Mouse (Mus musculus): ENCODE results near the gene Tbc1d9b. TPM values are rescaled to one million over a fixed set of nuclear protein-coding genes. Genes with fewer than 3 reads are reported as not detected.

The Tbc1d9b gene
- total and polyA plus RNA-seq, 2 experiments from 2014 or later, result 31.3 to 68.8 TPM

GRCm38 (mm10) chr11:50182702-50183101, 51.5 kb downstream of the Tbc1d9b start:
- WGBS, result 88% methylated on average over 4 of the region's 4 CpGs
- Histone ChIP-seq H3K9ac (replicated peaks; ENCODE audit: low read length, poor library complexity, severe bottlenecking) (no peak overlapping the region), H3K9me3 (ENCODE audit: low read length) (no peaks in the 10 kb centered on the region), H3K4me2 (ENCODE audit: low read depth, low read length, poor library complexity, severe bottlenecking) (no peak overlapping the region), H3K4me1 (ENCODE audit: insufficient read depth, low read length) (no peaks in the 10 kb centered on the region), H3K4me3 (ENCODE audit: low read depth, low read length) (no peak overlapping the region), H3K27me3 (ENCODE audit: insufficient read depth, low read length) (no peaks in the 10 kb centered on the region), H3K27ac (ENCODE audit: low read depth, low read length) (no peak overlapping the region), H3K36me3 (ENCODE audit: insufficient read depth, low read length) (peaks cover 33% of the 10 kb centered on the region)
- ATAC-seq (ENCODE audit: low FRiP score), result no peak
- TF ChIP-seq CTCF (IDR thresholded peaks at IDR 0.05), result no peak
- no peak for DNase-seq (ENCODE audit: low spot score)

DNA sequence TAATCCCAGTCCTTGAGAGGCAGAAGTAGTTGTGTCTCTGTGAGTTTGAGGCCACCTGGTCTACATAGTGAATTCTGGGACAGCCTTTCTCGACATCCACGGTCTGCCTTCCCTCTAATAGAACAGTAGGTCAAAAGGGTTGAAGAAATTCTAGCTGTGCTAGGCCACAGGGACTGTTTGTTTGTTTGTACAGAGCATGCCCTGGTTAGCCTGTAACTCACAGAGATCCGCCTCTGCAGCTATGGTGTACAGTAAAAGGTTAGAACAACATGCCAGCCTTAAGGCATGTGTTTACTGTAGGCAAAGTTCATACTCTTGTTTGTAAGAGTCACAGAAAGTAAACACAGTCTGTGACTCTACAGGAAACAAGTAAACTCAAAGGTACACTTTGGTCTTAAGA, 53.6 kb downstream of the Tbc1d9b start:
- Histone ChIP-seq H3K9me3 (ENCODE audit: low read length) (no peaks in the 10 kb centered on the region), H3K4me2 (ENCODE audit: low read depth, low read length, poor library complexity, severe bottlenecking) (no peak overlapping the region), H3K27me3 (ENCODE audit: insufficient read depth, low read length) (no peaks in the 10 kb centered on the region), H3K9ac (replicated peaks; ENCODE audit: low read length, poor library complexity, severe bottlenecking) (no peak overlapping the region), H3K36me3 (ENCODE audit: insufficient read depth, low read length) (peaks cover 25% of the 10 kb centered on the region; the same call in 1 of the 2 replicates), H3K4me1 (ENCODE audit: insufficient read depth, low read length) (no peaks in the 10 kb centered on the region), H3K4me3 (ENCODE audit: low read depth, low read length) (no peak overlapping the region), H3K27ac (ENCODE audit: low read depth, low read length) (no peak overlapping the region)
- DNase-seq (ENCODE audit: low spot score), result no peak
- WGBS, result 86% methylated on average over 3 of the region's 3 CpGs
- no peak for ATAC-seq (ENCODE audit: low FRiP score)
- no peak for TF ChIP-seq CTCF (IDR thresholded peaks at IDR 0.05)

DNA sequence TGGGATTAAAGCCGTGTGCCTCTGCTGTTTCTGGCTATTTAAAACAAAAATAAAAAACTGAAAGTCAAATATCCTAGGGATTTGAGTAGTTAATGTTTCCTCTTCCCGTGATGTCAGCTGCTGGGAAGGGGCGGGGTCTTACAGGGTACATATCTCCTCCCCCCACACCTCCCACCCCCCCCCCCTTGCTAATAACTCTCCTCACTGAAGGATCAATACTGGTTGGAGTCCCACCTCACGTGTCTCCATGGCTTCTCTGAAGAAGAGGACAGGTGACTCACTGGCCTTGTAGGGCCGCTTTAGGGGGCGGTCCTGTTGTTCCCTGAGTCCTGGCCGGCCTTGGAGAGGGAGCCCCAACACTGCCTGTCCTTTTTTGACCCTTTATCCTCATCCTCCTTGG, 57.5 kb downstream of the Tbc1d9b start:
- DNase-seq (ENCODE audit: low spot score) (no peak), ATAC-seq (ENCODE audit: low FRiP score) (no peak)
- WGBS, result 79% methylated on average over 7 of the region's 7 CpGs
- H3K27me3 ChIP-seq (ENCODE audit: insufficient read depth, low read length), result no peaks in the 10 kb centered on the region
- H3K4me1 ChIP-seq (ENCODE audit: insufficient read depth, low read length), result no peaks in the 10 kb centered on the region
- H3K4me3 ChIP-seq (ENCODE audit: low read depth, low read length), result no peak overlapping the region
- no peaks in the 10 kb centered on the region for H3K9me3 ChIP-seq (ENCODE audit: low read length)
- H3K9ac ChIP-seq (replicated peaks; ENCODE audit: low read length, poor library complexity, severe bottlenecking), result no peak overlapping the region
- H3K27ac ChIP-seq (ENCODE audit: low read depth, low read length), result no peak overlapping the region
- TF ChIP-seq CTCF (IDR thresholded peaks at IDR 0.05), result no peak
- no peak overlapping the region for H3K4me2 ChIP-seq (ENCODE audit: low read depth, low read length, poor library complexity, severe bottlenecking)
- H3K36me3 ChIP-seq (ENCODE audit: insufficient read depth, low read length), result peaks cover 14% of the 10 kb centered on the region; the same call in 1 of the 2 replicates

GRCm38 (mm10) chr11:50190362-50190761, 59.2 kb downstream of the Tbc1d9b start:
- Histone ChIP-seq H3K4me3 (ENCODE audit: low read depth, low read length) (no peak overlapping the region), H3K4me2 (ENCODE audit: low read depth, low read length, poor library complexity, severe bottlenecking) (no peak overlapping the region), H3K9ac (replicated peaks; ENCODE audit: low read length, poor library complexity, severe bottlenecking) (no peak overlapping the region), H3K36me3 (ENCODE audit: insufficient read depth, low read length) (peaks cover 15% of the 10 kb centered on the region; the same call in 1 of the 2 replicates), H3K27me3 (ENCODE audit: insufficient read depth, low read length) (no peaks in the 10 kb centered on the region), H3K4me1 (ENCODE audit: insufficient read depth, low read length) (no peaks in the 10 kb centered on the region), H3K9me3 (ENCODE audit: low read length) (no peaks in the 10 kb centered on the region), H3K27ac (ENCODE audit: low read depth, low read length) (no peak overlapping the region)
- no peak for ATAC-seq (ENCODE audit: low FRiP score)
- 86% methylated on average over 4 of the region's 4 CpGs for WGBS
- DNase-seq (ENCODE audit: low spot score), result no peak
- no peak for TF ChIP-seq CTCF (IDR thresholded peaks at IDR 0.05)

DNA sequence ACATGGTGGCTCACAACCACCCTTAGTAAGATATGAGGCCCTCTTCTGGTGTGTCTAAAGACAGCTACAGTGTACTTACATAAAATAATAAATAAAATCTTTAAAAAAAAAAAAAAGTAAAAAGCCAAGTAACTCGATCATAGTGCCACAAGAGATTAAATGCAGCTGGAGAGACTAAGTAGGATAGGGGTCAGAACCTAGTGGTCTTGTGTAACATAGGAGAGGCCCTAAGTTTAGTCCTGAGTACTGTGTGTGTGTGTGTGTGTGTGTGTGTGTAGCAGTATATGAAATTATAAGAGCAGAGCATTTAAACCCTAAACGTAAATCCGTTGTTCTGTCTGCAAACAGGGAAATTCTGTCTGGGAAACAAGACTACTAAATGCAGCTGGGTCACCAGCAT, 61.1 kb downstream of the Tbc1d9b start:
- no peak for DNase-seq (ENCODE audit: low spot score)
- Histone ChIP-seq H3K9me3 (ENCODE audit: low read length) (no peaks in the 10 kb centered on the region), H3K4me1 (ENCODE audit: insufficient read depth, low read length) (no peaks in the 10 kb centered on the region), H3K4me2 (ENCODE audit: low read depth, low read length, poor library complexity, severe bottlenecking) (no peak overlapping the region), H3K27me3 (ENCODE audit: insufficient read depth, low read length) (no peaks in the 10 kb centered on the region), H3K4me3 (ENCODE audit: low read depth, low read length) (no peak overlapping the region), H3K36me3 (ENCODE audit: insufficient read depth, low read length) (peaks cover 20% of the 10 kb centered on the region), H3K9ac (replicated peaks; ENCODE audit: low read length, poor library complexity, severe bottlenecking) (no peak overlapping the region), H3K27ac (ENCODE audit: low read depth, low read length) (no peak overlapping the region)
- WGBS, result 92% methylated on average over 3 of the region's 3 CpGs
- no peak for ATAC-seq (ENCODE audit: low FRiP score)
- no peak for TF ChIP-seq CTCF (IDR thresholded peaks at IDR 0.05)

GRCm38 (mm10) chr11:50194070-50194469, 62.9 kb downstream of the Tbc1d9b start:
- ATAC-seq (ENCODE audit: low FRiP score), result no peak
- H3K36me3 ChIP-seq (ENCODE audit: insufficient read depth, low read length), result peaks cover 27% of the 10 kb centered on the region
- 86% methylated on average over 7 of the region's 7 CpGs for WGBS

More at GRCm38 (mm10) chr11:50194070-50194469, 62.9 kb downstream of the Tbc1d9b start:
- Histone ChIP-seq H3K9ac (replicated peaks; ENCODE audit: low read length, poor library complexity, severe bottlenecking) (0 out of 2 replicates have a peak overlapping the region, but pooled peaks have one; percentile 24), H3K4me2 (ENCODE audit: low read depth, low read length, poor library complexity, severe bottlenecking) (no peak overlapping the region), H3K27me3 (ENCODE audit: insufficient read depth, low read length) (no peaks in the 10 kb centered on the region), H3K4me1 (ENCODE audit: insufficient read depth, low read length) (no peaks in the 10 kb centered on the region), H3K27ac (ENCODE audit: low read depth, low read length) (no peak overlapping the region), H3K4me3 (ENCODE audit: low read depth, low read length) (no peak overlapping the region), H3K9me3 (ENCODE audit: low read length) (no peaks in the 10 kb centered on the region)
- TF ChIP-seq CTCF (IDR thresholded peaks at IDR 0.05), result no peak
- DNase-seq (ENCODE audit: low spot score), result no peak
